Mouse (Mus musculus) cerebellum, adult 11 months (tissue): ENCODE results near the gene F11.

ENCODE experiments used
- DNase-seq: peaks from one replicate; pipeline ENCODE4 v3.0.0; 2022

F11 gene

DNA sequence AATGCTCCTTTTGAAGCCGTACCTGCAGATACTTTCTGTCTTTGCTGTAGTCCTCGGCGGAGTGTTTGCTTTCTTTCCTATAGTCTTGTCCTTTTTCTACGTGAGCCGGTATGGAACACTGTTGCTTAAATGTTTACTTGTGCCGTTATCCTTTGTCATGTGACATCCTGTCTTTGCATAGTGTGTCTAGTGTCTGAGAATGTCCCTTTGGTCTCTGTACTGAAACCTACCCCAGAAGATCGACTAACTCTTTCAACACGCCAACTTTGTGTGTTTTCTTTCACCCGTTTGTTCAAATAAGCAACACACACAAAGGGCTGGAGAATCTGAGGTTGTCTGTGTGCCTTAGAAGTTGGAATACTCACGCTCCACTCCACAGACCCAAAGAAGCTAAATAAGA is at the start of gene F11:
F11 (minus strand) TSS at position 112 of the 400 bp plus-strand sequence.
- DNase-seq = no peak

DNA sequence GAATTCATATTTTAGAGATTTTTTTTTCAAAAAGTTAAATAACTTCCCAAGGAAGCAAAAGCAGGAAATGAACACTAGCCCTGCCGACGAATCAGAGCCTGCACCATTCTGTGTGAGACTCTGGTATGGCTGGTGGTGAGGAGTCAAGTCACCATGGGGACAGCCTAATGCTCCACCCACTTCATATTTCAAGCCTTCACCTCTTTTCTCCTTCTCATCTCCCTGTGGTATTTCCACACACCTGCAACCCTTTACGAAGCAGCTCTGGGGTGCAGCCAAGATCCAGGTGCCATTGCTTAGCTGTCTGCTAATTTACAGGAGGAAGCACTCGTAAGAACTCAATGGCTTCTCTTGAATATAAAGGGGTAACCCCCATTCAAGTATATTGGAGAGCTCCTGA is 49.1 kb upstream of the F11 start:
- no peak for DNase-seq

DNA sequence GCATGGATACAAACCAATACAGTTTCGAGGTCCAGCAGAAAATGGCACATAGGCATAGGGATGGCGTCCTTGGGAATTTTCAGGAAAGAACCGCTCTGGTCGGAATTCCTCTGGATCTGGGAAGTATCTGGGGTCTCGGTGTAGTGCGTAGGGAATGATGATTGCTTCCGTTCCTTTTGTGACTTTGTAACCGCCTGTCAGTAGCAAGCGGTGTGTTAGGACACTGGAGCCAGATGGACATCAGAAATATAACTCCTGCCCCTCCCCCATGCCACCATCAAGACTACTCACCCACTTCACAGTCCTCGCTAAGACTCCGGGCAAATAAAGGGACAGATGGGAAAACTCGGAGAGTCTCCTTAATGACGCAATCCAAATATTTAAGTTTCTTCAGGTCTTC is 46.5 kb upstream of the F11 start, which contains the start of gene Gm45753:
Gm45753 (minus strand) TSS at position 101 of the 400 bp plus-strand sequence.
- DNase-seq = no peak

DNA sequence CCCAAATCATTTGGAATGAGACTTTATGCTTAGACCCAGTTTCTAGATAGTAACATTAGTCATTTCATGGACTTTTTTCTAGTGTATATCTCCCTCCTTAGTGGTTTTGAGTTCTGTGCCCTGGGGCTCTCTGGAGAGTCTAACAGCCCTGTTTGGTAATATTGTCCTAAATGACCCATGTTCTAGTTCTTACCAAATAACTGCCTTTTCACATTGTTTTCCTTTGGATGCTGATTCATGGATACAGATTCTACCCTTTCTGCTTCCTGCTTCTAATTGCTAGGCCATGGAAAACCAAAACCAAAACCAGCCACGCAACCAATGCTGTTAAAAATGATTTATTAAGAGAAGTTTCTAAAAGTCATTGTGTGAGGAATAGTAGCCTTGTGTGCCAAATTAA is 43.6 kb upstream of the F11 start:
- DNase-seq = no peak

DNA sequence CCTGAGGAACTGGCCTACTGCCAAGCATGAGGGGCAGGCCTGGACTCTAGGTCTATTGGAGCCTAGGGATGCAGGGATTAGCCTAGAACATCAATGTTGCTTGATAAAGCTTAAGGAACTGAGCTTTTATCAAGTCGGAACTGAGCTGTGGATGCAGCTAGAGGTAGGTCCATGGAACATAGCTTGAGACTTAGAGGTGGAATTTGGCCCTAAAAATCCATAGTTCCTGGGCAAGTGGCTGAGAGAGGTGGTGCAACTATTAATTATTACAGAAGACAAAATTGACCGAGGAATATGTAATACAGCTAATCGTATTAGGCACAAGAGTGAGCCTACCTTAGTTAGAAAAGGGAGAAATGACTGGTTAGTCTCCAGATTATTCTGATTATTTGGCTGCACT is 42.5 kb upstream of the F11 start:
- no peak for DNase-seq

DNA sequence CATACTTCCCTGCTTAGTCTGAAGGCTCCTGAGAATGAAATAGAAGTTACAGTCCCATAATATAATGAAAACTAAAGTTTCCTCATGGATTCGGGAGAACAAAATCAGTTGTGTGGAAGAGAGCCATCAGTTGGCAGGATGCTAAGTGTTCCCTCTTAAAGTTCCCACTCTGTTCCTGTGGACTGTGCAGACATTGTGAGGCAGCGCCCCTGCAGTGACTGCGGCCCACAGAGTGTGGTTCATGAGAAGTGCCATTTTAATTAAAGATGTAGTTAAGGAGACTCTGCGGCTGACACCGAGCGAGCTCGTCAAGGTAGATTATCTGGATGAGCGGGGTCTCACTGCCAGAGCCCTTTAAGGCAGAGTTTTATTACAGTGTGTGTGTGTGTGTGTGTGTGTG is 40.6 kb upstream of the F11 start:
- no peak for DNase-seq

DNA sequence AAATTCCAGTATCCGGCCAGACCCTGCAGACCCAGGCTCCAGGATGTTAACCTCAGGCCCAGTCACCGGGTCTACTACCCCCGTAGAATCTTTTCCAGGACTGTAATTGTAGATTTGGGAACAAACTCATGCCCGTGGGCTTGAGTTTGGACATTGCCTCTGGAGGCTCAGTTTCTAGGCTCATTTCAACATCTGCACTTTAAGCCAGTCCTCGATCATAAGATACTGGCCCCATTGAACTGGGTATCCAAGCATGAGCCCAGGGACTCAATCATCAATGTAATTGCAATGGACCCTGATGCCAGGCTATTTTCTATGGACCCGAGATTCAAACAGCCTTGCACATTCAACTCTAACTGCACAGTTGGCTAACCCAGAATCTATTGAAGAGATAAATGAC is 33.4 kb upstream of the F11 start:
- no peak for DNase-seq

DNA sequence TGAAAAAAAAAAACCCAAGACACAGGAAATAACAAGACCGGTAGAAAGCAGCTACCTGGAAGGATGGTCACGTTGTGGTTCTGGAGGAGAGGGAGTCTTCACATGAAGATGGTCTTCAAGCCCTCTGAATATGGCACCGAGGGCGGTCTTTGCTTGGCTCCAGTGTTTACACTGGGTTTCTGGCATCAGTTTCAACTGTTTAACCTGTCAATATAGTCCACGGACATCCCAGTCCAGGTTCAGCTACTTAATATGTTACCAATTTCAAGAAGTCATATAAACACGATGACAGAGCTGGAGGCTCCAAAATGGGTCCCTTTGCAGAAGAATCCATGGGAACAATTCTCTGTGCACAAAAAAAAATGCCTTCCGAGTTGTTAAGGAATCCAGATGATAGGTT is 32.9 kb upstream of the F11 start, which contains the start of gene Klkb1:
Klkb1 (minus strand) TSS at position 173 of the 400 bp plus-strand sequence.
- DNase-seq = no peak

DNA sequence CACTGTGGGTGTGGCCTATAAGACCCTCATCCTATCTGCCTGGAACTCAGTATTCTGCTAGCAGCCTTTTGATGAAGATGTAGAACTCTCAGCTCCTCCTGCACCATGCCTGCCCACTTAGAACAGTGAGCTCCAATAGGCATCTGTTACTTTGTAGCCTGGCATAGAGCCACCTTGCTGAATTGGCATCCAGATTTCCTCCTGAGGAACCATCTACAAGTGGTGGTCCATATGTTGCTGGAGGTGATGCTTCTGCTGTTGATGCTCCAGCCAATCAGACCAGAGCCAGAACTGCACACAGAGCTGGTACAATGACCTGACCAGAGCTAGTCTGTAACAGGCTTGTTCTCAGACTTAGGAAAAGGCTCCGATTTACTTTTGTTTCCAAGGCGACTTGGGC is 30.0 kb upstream of the F11 start:
- DNase-seq = peak; percentile 6

DNA sequence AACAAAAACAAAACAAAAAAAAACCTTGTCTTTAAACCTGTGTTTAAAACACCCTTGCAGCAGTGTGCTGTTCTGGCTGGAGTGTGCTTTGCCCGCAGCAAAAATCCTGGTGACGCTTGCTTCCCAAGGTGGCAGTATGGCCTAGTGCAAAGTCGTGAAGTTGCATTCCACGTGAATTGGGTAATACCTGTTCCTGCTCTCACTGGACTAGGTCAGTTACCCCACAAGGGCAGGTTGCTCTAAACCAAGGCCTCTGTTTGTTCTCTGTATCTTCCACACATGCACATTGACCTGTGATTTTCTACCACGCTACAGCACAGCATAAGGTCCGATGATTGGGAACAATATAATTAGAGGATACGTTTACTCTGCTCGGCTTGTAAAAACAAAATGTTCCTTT is 19.8 kb upstream of the F11 start:
- no peak for DNase-seq

DNA sequence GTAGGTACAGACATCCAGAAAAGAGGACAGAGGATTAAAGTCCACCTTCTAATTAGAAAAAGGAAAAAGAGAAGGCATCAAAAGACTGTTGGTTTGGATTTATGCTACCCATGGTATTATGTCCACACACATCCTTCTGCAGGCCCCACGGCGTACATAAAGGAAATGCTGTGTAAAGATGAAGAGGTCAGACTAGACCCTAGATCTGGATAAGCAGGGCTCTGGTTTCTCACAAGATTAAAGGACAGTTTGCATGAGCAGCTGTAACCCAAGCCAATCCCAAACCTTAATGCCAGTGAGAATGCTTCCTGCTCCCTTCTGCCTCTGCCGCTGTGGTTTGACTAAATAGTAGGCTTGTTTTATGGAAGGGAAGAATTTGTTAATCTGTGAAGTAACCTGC is 15.6 kb upstream of the F11 start:
- DNase-seq = no peak

DNA sequence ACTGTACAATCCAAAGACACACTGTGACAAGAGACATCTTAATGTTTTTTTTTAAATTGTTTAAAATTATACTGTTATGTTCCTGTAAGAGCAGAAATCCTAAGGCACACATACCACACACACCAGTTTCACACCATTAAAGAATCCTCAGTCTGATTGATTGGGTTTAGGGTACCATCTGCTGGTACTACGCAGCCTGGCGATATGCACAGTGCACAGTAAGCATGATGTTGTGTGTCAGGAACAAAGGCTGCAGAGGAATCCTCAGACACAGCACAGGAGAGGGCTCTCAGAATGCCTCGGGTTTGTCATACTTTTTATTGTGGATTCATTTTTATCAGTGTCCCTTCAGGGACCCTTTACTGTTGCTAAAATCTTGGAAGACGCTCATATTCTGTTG is 12.5 kb upstream of the F11 start:
- no peak for DNase-seq

DNA sequence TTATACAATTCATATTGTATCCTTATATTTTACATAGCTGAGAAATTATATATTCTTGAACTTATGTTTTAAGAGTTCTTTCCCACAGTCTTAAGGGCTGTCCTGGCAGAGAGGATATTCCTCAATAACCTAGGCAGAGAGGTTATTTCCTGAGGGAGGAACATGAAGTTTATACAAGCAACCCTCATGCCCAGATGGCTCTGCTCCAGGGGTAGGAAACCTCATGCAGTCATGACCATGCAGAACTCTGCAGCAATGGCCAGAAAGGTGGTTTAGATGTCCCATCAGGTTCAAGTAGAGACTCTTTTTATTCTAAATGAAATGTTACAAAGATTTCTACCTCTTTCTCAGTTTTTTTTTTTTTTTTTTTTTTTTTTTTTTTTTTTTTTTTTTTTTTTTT is 7.2 kb upstream of the F11 start:
- no peak for DNase-seq

DNA sequence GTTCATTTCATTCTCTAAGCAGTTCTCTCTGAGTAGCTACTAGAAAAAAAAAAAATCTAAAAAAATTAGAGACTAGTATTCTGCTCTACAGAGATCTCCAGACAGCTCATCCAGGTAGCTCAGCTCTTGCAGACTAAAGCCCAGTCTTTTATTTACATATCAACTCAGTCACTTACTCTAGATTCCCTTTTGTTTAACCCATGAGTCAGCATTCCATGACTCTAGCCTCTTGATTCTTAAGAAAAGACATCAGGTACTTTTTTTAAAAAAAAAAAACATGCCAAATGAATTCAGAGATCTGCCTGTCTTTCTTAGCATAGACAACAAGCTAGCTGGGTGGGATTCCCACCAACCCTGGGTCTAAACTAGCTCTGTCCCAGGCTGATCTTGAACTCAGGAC is 6.7 kb upstream of the F11 start:
- DNase-seq = no peak

DNA sequence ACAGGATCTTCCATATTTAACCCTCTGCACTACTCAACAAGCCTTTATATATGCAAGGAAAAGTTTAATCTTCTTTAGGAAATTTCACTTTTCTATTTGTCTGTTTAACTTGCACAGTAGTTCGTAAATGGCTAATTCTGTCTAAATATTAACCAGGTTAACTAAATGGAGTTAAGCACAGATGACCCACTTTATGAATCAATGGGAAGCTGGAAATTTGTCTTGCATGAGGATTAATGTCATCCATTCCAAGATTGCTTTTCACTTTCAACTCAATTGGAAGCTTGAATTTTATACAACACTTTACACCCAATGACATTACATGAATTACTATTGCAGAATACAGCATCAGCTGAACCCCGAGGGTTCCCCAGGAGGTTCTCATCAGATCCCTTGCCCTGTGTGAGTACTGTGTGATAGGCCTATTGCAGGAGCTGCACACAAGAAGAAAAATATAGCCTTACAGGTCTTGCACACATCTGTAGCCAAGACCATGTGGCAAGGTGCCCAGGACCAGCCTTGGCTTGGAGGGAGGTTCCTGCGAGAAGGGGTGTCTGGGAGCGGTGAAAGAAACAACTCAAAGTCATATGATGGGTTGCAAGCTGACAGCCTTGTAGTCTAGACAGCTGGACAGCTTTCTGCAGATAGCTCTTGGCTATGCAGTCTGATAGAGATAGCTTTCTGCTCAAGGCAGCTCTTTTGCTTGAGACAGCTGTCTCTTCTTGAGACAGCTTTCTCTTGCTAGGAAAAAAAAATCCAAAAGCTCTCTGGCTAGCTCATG is 6.0 kb upstream of the F11 start:
- DNase-seq = no peak

DNA sequence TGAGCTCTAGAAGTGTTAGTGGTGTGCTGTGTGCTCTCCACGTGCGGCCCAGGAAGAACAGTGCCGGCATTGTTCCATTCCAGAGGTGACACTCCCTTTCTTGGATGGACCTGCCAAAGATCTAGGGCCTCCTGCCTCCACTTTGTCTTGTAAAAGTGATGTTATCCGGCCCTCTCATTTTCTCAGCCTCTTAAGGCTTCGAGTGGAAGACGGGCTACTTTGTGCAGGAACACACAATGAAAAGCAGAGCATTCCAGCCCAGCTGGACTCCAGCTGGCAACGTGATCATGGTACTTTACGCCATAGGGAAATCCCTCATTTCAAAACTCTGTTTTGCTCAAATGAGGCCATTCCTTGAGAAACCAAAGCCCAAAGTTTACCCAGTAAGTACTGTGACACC is 5.2 kb upstream of the F11 start:
- no peak for DNase-seq

DNA sequence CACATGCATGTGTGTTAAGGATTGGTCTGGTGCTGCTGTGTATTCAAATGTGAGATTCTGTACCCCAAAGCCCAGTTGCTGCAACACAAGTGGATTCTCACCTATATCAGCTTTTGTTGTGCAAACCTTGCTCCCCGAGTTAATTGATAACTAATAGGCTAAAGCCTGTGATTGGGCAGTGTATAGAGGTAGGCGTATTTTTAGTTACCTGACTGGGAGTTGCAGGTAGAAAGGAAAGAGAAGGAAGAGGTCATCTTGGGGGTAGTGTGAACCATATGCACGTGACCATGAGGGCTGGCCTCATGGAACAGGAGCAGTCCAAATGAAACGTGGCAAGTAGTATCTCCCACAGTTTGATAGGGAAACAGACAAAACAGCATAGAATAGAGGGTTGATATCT is 3.1 kb upstream of the F11 start:
- DNase-seq = no peak

DNA sequence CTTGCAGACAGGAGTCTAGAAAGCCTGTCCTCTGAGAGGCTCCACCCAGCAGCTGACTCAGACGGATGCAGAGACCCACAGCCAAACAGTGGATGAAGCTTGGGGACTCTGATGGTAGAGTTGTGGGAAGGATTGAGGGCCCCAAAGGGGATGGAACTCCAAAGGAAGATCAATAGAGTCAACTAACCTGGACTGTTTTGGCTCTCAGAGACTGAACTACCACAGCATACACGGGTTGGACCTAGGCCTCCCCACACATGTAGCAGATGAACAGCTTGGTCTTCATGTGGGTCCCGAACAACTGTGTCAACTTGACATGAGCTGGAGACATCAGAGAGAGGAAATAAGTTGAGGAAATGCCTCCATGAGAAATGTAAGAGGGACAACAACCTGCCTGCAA is 1.0 kb upstream of the F11 start:
- no peak for DNase-seq

DNA sequence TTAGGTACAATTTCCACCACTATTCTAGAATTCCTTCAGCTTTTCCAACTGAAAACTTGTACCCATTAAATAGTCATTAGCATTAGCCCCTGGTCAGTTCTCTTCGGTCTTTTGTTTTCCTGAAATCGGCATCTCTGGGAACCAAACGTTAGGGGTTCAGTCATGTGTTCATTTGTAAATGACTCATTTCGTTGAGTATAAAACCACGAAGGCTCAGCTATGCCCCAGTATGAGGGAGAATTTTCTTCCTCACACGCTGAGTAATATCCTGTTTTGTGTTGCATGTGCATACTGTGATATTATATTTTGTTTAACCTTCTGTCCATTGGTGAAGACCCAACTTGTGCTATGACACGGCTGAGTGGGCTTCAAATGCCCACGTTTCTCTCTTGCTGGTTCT is 3.4 kb downstream of the F11 start:
- no peak for DNase-seq

DNA sequence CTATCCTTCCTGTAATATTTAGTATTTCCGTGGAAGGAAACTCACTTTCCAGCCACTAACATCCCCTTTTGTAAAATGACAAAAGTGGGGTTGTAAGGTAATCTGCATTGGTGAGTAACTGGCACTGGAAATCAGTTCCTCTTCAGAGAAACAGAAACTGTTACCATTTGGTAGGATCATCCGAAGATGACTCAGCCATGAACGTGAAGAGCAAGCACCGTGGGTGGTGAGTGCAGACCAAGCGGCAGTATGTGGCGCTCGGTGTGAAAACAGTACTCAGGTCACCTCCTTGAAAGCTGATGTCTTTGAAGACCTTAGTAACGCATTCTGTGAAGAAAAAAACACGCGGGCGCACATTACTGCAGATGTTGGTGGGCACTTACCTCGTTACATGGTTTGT is 6.8 kb downstream of the F11 start:
- no peak for DNase-seq

DNA sequence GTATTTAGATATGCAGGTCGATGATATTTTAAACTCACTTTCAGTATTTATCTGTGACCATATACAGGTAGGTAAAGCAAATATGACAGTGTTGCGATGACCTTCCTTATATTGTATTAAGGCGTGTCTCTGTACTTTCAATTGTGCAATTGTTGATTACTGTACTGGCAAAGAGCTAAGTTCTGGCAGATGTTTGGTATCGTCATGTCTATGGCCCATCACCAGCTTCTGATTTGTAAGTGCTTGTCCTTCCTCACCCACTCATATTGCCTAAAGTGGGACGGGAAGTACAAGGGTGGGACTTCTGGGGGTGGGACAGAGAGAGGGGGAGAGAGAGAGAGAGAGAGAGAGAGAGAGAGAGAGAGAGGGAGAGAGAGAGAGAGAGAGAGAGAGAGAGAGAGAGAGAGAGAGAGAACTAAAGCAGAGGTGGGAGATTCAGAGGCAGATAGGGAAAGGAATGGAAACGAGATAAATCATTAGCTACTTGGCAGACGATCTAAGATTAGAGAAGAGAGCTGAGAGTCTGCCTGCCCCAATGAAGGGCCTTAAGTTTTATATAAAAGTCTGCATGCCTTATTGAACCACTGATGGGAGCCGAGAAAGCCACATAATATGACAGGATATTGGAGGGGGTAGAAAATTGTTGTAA is 7.5 kb downstream of the F11 start:
- DNase-seq = no peak

DNA sequence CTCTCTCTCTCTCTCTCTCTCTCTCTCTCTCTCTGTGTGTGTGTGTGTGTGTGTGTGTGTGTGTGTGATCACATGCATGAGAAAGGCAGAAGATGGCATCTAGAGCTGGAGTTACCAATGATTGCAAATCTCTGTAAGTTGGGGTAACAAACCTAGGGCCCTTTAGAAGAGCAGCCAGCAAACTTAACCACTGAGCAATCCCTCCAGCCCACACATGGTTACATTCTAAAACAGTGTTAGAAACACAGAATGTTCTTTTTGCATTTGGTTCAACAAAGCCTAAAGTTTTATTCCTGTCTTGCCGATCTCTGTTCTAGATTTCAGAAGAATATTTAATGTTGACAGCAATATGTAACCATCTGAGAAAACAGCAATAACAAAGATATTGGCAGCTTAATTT is 8.2 kb downstream of the F11 start:
- DNase-seq = no peak

DNA sequence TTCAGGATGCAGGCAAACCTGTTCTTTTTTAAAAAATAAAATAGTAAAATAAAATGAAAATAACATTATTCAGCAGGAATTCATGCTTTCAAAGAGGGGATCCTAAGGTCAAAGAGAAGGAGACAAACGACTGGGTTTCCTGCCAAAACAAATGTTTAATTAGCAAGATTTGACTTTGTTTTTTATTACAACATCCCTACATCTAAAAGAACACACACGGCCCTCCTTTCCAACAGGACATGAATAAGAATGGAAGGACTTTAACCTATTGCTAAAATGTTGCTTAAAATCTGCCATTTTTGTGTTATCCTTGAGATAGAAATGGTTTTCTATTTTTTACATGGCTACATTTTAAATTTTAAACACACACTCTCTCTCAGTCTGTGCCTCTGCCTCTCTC is 8.7 kb downstream of the F11 start:
- DNase-seq = no peak

DNA sequence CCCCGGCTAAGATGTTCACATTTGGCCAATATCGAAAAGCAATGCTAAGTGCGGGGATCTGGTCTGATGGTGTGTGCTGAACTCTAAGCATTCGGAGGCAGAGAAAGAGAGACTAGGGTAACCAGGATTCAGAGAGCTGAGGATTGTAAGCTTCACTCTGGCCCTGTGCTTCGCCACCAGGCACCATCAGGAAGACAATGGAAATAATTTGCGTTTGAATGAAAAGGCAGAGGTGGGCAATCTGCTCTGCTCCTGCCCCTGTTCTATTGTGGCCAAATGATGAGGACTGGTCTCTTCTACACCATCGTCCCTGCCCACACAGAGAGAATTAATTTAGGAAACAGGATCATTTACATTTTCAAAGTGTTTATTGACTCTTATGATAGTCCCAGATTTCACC is 15.5 kb downstream of the F11 start:
- no peak for DNase-seq

DNA sequence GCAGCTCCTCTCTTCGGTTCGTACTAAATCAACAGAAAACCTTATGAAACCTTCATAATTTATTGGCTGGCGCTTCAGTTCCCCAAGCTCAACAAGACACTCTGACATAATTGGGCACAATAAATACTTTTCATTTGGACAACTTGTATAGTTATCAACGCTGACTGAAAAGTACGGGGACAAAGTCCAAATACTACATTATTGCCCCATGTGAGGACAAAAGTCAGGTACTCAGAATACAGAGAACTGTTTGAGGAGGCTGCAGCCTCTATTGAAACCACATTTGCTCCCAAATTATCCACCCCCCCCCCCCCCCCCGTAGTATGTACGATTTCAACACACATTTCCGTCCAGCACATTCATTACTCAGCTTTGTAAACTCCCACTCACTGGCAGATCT is 22.5 kb downstream of the F11 start:
- no peak for DNase-seq
